Comparison of ENCODE assay signal across 17 mouse cellular contexts in genomic region chr15:27995421-27995820, GRCm38 (mm10). TPM values are rescaled to one million over a fixed set of nuclear protein-coding genes. Genes with fewer than 3 reads are reported as not detected.
DNase-seq lines count a peak whose midpoint lies in the region; ATAC-seq and TF ChIP-seq lines count a peak whose summit lies in the region.
"Had no signal": no experiment of that assay in that cellular context is flagged by ENCODE, and none has a peak within 500 bp of the region (broad histone marks: within the 10 kb centered on the region; RNA-seq: fewer than 3 reads in every experiment).

No protein-coding gene starts in this region.

- H3K27me3 ChIP-seq in hindbrain, embryonic 11.5 days (ENCODE audit: control insufficient read depth, insufficient read depth, low read length), result no peaks in the 10 kb centered on the region
- no peaks in the 10 kb centered on the region for H3K27me3 ChIP-seq in hindbrain, embryonic 14.5 days (ENCODE audit: control insufficient read depth, insufficient read depth, low read length)
- H3K27me3 ChIP-seq in E14TG2a.4 (ENCODE audit: insufficient read depth, low read length), result peaks cover 89% of the 10 kb centered on the region
- H3K27me3 ChIP-seq in kidney, postnatal 0 days (ENCODE audit: insufficient read depth, low read length), result no peaks in the 10 kb centered on the region
- no peaks in the 10 kb centered on the region for H3K27me3 ChIP-seq in forebrain, embryonic 16.5 days (replicated peaks; ENCODE audit: control insufficient read depth, insufficient read depth, low read length)
- H3K27me3 ChIP-seq: embryonic facial prominence, embryonic 12.5 days; heart, embryonic 12.5 days; neural tube, embryonic 12.5 days had no signal

- TF ChIP-seq POLR2A in brain, embryonic 14.5 days (IDR thresholded peaks at IDR 0.05; ENCODE audit: borderline replicate concordance, extremely low read depth, insufficient read depth, insufficient read length, poor library complexity, severe bottlenecking), result no peak

- no peak overlapping the region for H3K27ac ChIP-seq in hindbrain, embryonic 11.5 days (ENCODE audit: low read depth, low read length)
- H3K27ac ChIP-seq in hindbrain, embryonic 14.5 days, result no peak overlapping the region
- H3K27ac ChIP-seq in kidney, postnatal 0 days, result peak overlapping the region; percentile 79
- H3K27ac ChIP-seq in forebrain, embryonic 16.5 days (ENCODE audit: low read length), result no peak overlapping the region
- H3K27ac ChIP-seq: embryonic facial prominence, embryonic 12.5 days; neural tube, embryonic 12.5 days had no signal

- 16% methylated on average over 3 of the region's 3 CpGs for WGBS in hindbrain, embryonic 11.5 days
- 17% methylated on average over 3 of the region's 3 CpGs for WGBS in hindbrain, embryonic 14.5 days
- WGBS in kidney, postnatal 0 days, result 62% methylated on average over 3 of the region's 3 CpGs
- WGBS in forebrain, embryonic 16.5 days, result 16% methylated on average over 3 of the region's 3 CpGs

- no peak for ATAC-seq in hindbrain, embryonic 11.5 days (ENCODE audit: low FRiP score)
- no peak for ATAC-seq in hindbrain, embryonic 14.5 days (ENCODE audit: low FRiP score)
- peak; percentile 62; the same call in 1 of the 2 replicates for ATAC-seq in kidney, postnatal 0 days (replicated peaks; ENCODE audit: low FRiP score, low read depth)
- ATAC-seq in forebrain, embryonic 16.5 days, result no peak
- ATAC-seq: intestine, postnatal 0 days had no signal

- H3K36me3 ChIP-seq in hindbrain, embryonic 11.5 days (ENCODE audit: control insufficient read depth, insufficient read depth, low read length), result no peaks in the 10 kb centered on the region
- no peaks in the 10 kb centered on the region for H3K36me3 ChIP-seq in hindbrain, embryonic 14.5 days (replicated peaks; ENCODE audit: control insufficient read depth, insufficient read depth)
- no peaks in the 10 kb centered on the region for H3K36me3 ChIP-seq in E14TG2a.4 (ENCODE audit: insufficient read depth, low read length)
- 0 out of 2 replicates have a peak, but pooled peaks cover 5% of the 10 kb centered on the region for H3K36me3 ChIP-seq in kidney, postnatal 0 days (ENCODE audit: insufficient read depth, low read length)
- no peaks in the 10 kb centered on the region for H3K36me3 ChIP-seq in forebrain, embryonic 16.5 days (ENCODE audit: control insufficient read depth, insufficient read depth)
- H3K36me3 ChIP-seq: embryonic facial prominence, embryonic 12.5 days; G1E; neural tube, embryonic 12.5 days had no signal

- no peak overlapping the region for H3K4me2 ChIP-seq in hindbrain, embryonic 11.5 days (replicated peaks; ENCODE audit: low read depth, low read length)
- H3K4me2 ChIP-seq in hindbrain, embryonic 14.5 days (replicated peaks), result no peak overlapping the region
- peak overlapping the region; percentile 45 for H3K4me2 ChIP-seq in kidney, postnatal 0 days (ENCODE audit: low read length)
- no peak overlapping the region for H3K4me2 ChIP-seq in forebrain, embryonic 16.5 days (ENCODE audit: low read length)
- H3K4me2 ChIP-seq: embryonic facial prominence, embryonic 12.5 days; heart, embryonic 12.5 days; neural tube, embryonic 12.5 days had no signal

- peak; percentile 44 for DNase-seq in hindbrain, embryonic 11.5 days (ENCODE audit: low spot score)
- DNase-seq in hindbrain, embryonic 14.5 days (ENCODE audit: low spot score), result no peak
- peak; percentile 40 for DNase-seq in brain, embryonic 14.5 days (ENCODE audit: low read depth)
- DNase-seq in kidney, postnatal 0 days (ENCODE audit: low spot score), result no peak
- DNase-seq in left cerebral cortex, postnatal 36 days (ENCODE audit: low spot score in 2 of 2), result no peak
- no peak for DNase-seq in heart, postnatal 25 days (ENCODE audit: low spot score)
- DNase-seq: adrenal gland, postnatal 14 days; gastrocnemius, postnatal 36 days; lung, adult 18-20 months; right cerebral cortex, postnatal 4 days had no signal

- no peak for TF ChIP-seq CTCF in E14TG2a.4 (conservative IDR thresholded peaks at IDR 0.05; ENCODE audit: low read length)
- TF ChIP-seq CTCF in brain, embryonic 14.5 days (IDR thresholded peaks at IDR 0.05; ENCODE audit: borderline replicate concordance, extremely low read depth, insufficient read depth, insufficient read length), result no peak
- TF ChIP-seq CTCF in kidney, postnatal 0 days (IDR thresholded peaks at IDR 0.05; ENCODE audit: low read depth), result no peak

- no peaks in the 10 kb centered on the region for H3K9me3 ChIP-seq in hindbrain, embryonic 11.5 days (ENCODE audit: control insufficient read depth, low read length)
- H3K9me3 ChIP-seq in hindbrain, embryonic 14.5 days (ENCODE audit: control insufficient read depth, low read length), result no peaks in the 10 kb centered on the region
- H3K9me3 ChIP-seq in E14TG2a.4 (ENCODE audit: low read length), result peaks cover 6% of the 10 kb centered on the region; the same call in 1 of the 2 replicates
- no peaks in the 10 kb centered on the region for H3K9me3 ChIP-seq in kidney, postnatal 0 days (replicated peaks; ENCODE audit: low read length)
- H3K9me3 ChIP-seq in forebrain, embryonic 16.5 days (ENCODE audit: control insufficient read depth, low read length), result no peaks in the 10 kb centered on the region
- H3K9me3 ChIP-seq: embryonic facial prominence, embryonic 12.5 days; heart, embryonic 12.5 days; neural tube, embryonic 12.5 days had no signal

- intact Hi-C loops in left cerebral cortex, postnatal 36 days (cut with DNase I), result no loop called here
- intact Hi-C loops in heart, postnatal 25 days (cut with DNase I), result no loop called here

- no peak overlapping the region for H3K9ac ChIP-seq in hindbrain, embryonic 11.5 days (ENCODE audit: low read depth, low read length)
- H3K9ac ChIP-seq in hindbrain, embryonic 14.5 days, result no peak overlapping the region
- no peak overlapping the region for H3K9ac ChIP-seq in kidney, postnatal 0 days (ENCODE audit: low read depth, low read length)
- H3K9ac ChIP-seq in forebrain, embryonic 16.5 days (replicated peaks; ENCODE audit: low read depth, low read length), result no peak overlapping the region
- H3K9ac ChIP-seq: embryonic facial prominence, embryonic 12.5 days; heart, embryonic 12.5 days; neural tube, embryonic 12.5 days had no signal

- peaks cover 24% of the 10 kb centered on the region for H3K4me1 ChIP-seq in hindbrain, embryonic 11.5 days (replicated peaks; ENCODE audit: control insufficient read depth, insufficient read depth, low read length)
- H3K4me1 ChIP-seq in hindbrain, embryonic 14.5 days (replicated peaks; ENCODE audit: control insufficient read depth, insufficient read depth, low read length), result peaks cover 58% of the 10 kb centered on the region
- H3K4me1 ChIP-seq in E14TG2a.4 (replicated peaks; ENCODE audit: low read depth, low read length), result peaks cover 70% of the 10 kb centered on the region
- H3K4me1 ChIP-seq in kidney, postnatal 0 days (replicated peaks; ENCODE audit: insufficient read depth, low read length), result peaks cover 62% of the 10 kb centered on the region
- peaks cover 52% of the 10 kb centered on the region for H3K4me1 ChIP-seq in forebrain, embryonic 16.5 days (replicated peaks; ENCODE audit: control insufficient read depth, insufficient read depth, low read length)

- H3K4me3 ChIP-seq in hindbrain, embryonic 11.5 days (ENCODE audit: low read depth, low read length), result no peak overlapping the region
- no peak overlapping the region for H3K4me3 ChIP-seq in hindbrain, embryonic 14.5 days (replicated peaks; ENCODE audit: low read length)
- H3K4me3 ChIP-seq in E14TG2a.4 (replicated peaks; ENCODE audit: low read length), result 0 out of 2 replicates have a peak overlapping the region, but pooled peaks have one; percentile 53
- H3K4me3 ChIP-seq in kidney, postnatal 0 days (replicated peaks; ENCODE audit: low read depth, low read length), result no peak overlapping the region
- H3K4me3 ChIP-seq in forebrain, embryonic 16.5 days (replicated peaks; ENCODE audit: low read length), result no peak overlapping the region
- H3K4me3 ChIP-seq: embryonic facial prominence, embryonic 12.5 days; heart, embryonic 12.5 days; neural tube, embryonic 12.5 days had no signal

RNA-seq across cellular contexts. Expression of gene Trio, which starts 30.2 kb away (rescaled TPM):
- 39.9 and 49.8 TPM in 2 replicates for polyA plus RNA-seq in hindbrain, embryonic 11.5 days (2014; fragmentation: Nextera tagmentation; extraction: Ambion mirVana)
- polyA plus RNA-seq in hindbrain, embryonic 14.5 days (2014; fragmentation: Nextera tagmentation; extraction: Ambion mirVana), result 53.9 and 59.2 TPM in 2 replicates
- 148 and 202 TPM in 2 replicates for polyA plus RNA-seq in brain, embryonic 14.5 days (2012; rRNA removed)
- 17.4 and 19.9 TPM in 2 replicates for polyA plus RNA-seq in kidney, postnatal 0 days (2015; fragmentation: Nextera tagmentation; extraction: Ambion mirVana)
- 40.8 and 42.6 TPM in 2 replicates for polyA plus RNA-seq in forebrain, embryonic 16.5 days (2015; fragmentation: Nextera tagmentation; extraction: Ambion mirVana)
- 100 to 1,000 TPM; 182 to 280 TPM for total RNA-seq in left cerebral cortex, postnatal 36 days (2021)
- 10 to 100 TPM; 42.9 to 43.7 TPM for total RNA-seq in heart, postnatal 25 days (2021)
- polyA plus RNA-seq: G1E had no signal

Comparison
In these comparisons a context has a peak if more than half of its experiments do, and no peak if none do; other contexts are left out.
1. DNase-seq: peak in hindbrain, embryonic 11.5 days (single experiment) and brain, embryonic 14.5 days (single experiment); none in hindbrain, embryonic 14.5 days (single experiment), kidney, postnatal 0 days (single experiment), left cerebral cortex, postnatal 36 days (0 of 2) and heart, postnatal 25 days (single experiment).